Mouse (Mus musculus) hindbrain, embryonic 13.5 days (tissue): ENCODE measurements at regions not wholly inside any gene's neighbourhood (a gene's known extent, or its start where the extent isn't known, plus 50 kb on each side); places are given as distances from the start of the nearest gene placed in this dataset.

Experiments used
- ATAC-seq: fragments of 200-750 bp; cut with Nextera tagmentation; 2 replicates; pipeline ENCODE4 v1.8.0; 2017; ENCODE audit warnings: moderate TSS enrichment; ENCODE audit not compliant: low FRiP score
- H3K27ac ChIP-seq: fragments of 300-500 bp; sonication (generic); 2 replicates; pipeline ENCODE4 v1.5.1; 2015; ENCODE audit warnings: inconsistent platforms, mild to moderate bottlenecking, moderate library complexity
- H3K27me3 ChIP-seq: fragments of 300-500 bp; sonication (generic); 2 replicates; pipeline ENCODE4 v1.6.1; 2015; ENCODE audit warnings: mild to moderate bottlenecking, inconsistent platforms
- H3K36me3 ChIP-seq: fragments of 300-500 bp; sonication (generic); 2 replicates; pipeline ENCODE4 v1.6.1; 2015; ENCODE audit warnings: mild to moderate bottlenecking, inconsistent platforms
- H3K4me1 ChIP-seq: fragments of 300-500 bp; sonication (generic); replicated peaks from 2 replicates; pipeline ENCODE4 v1.6.1; 2015; ENCODE audit warnings: inconsistent platforms
- H3K4me2 ChIP-seq: fragments of 300-500 bp; sonication (generic); 2 replicates; pipeline ENCODE4 v1.6.1; 2015; ENCODE audit warnings: inconsistent platforms, mild to moderate bottlenecking, moderate library complexity
- H3K4me3 ChIP-seq: fragments of 300-500 bp; sonication (generic); 2 replicates; pipeline ENCODE4 v1.5.1; 2015; ENCODE audit warnings: mild to moderate bottlenecking, inconsistent platforms
- H3K9ac ChIP-seq: fragments of 300-500 bp; sonication (generic); 2 replicates; pipeline ENCODE4 v1.6.1; 2015; ENCODE audit warnings: mild to moderate bottlenecking, inconsistent platforms
- H3K9me3 ChIP-seq: fragments of 300-500 bp; sonication (generic); 2 replicates; pipeline ENCODE4 v1.6.1; 2016; ENCODE audit warnings: inconsistent platforms
- WGBS: fragments of 180-500 bp; shearing (Covaris S2); methylation state at CpG from one replicate; pipeline ENCODE4 v1.1.7; 2015; 5-methylcytosine and 5-hydroxymethylcytosine counted together

DNA sequence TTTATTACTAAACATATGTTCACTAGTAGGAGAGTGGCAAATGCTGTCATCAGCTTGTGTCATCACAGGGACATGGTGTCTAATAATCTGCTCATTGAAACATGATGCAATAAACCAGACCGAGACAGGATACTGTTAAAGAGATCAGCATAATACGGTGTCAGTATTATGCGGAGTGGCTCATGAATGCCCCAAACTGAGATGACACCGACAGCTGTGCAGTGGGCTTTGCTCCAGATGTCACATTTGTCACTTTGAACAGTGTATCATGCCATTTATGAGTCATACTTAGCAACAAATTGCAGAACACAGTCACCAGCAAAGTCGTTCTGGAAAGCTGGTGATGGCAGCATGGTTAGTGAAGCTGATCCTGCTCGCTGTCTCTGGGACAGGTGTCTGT, 527.2 kb downstream of the Triml1 start:
- Histone ChIP-seq H3K9ac (no peak overlapping the region), H3K9me3 (no peaks in the 10 kb centered on the region), H3K4me1 (no peaks in the 10 kb centered on the region), H3K4me3 (no peak overlapping the region), H3K27ac (no peak overlapping the region), H3K36me3 (no peaks in the 10 kb centered on the region), H3K4me2 (no peak overlapping the region), H3K27me3 (no peaks in the 10 kb centered on the region)
- WGBS = 78% methylated on average over 6 of the region's 6 CpGs
- ATAC-seq = peak; percentile 52; the same call in 1 of the 2 replicates

DNA sequence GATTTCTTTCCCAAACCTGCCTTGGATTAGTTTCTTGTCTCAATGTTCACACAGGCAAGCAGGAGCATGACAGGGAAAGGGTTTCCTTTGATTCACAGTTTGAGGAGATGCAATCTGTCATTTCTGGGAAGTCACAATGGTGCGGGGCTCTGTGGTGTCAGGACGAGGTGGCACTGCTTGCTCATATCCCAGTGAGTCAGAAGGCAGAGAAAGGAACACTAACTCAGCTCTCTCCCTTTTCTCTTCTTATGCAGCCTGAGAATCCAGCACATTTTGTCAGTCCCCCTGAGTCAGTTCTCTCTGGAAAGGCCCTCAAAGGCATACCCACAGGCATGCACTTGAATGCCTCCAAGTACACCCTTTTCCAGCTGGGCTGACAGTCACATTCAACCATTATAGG, 544.6 kb downstream of the Triml1 start:
- H3K4me2 ChIP-seq = no peak overlapping the region
- H3K9ac ChIP-seq = no peak overlapping the region
- no peak overlapping the region for H3K4me3 ChIP-seq
- no peaks in the 10 kb centered on the region for H3K27me3 ChIP-seq
- H3K27ac ChIP-seq = no peak overlapping the region
- no peaks in the 10 kb centered on the region for H3K4me1 ChIP-seq
- H3K9me3 ChIP-seq = no peaks in the 10 kb centered on the region
- no peak for ATAC-seq
- WGBS = 82% methylated on average over 2 of the region's 2 CpGs
- H3K36me3 ChIP-seq = no peaks in the 10 kb centered on the region
